Mouse (Mus musculus) midbrain, embryonic 13.5 days (tissue): ENCODE data around the gene Zswim5. TPM values are rescaled to one million over a fixed set of nuclear protein-coding genes. Genes with fewer than 3 reads are reported as not detected.

Experiments used
- ATAC-seq: fragments of 200-750 bp; cut with Nextera tagmentation; 2 replicates; pipeline ENCODE4 v1.8.0; 2017; ENCODE audit warnings: mild to moderate bottlenecking, moderate TSS enrichment, moderate library complexity
- H3K27ac ChIP-seq: fragments of 300-500 bp; sonication (generic); 2 replicates; pipeline ENCODE4 v1.5.1; 2015; ENCODE audit warnings: inconsistent platforms, mild to moderate bottlenecking, moderate library complexity
- H3K27me3 ChIP-seq: fragments of 300-500 bp; sonication (generic); 2 replicates; pipeline ENCODE4 v1.6.1; 2015; ENCODE audit warnings: mild to moderate bottlenecking, inconsistent platforms
- H3K36me3 ChIP-seq: fragments of 300-500 bp; sonication (generic); 2 replicates; pipeline ENCODE4 v1.6.1; 2015; ENCODE audit warnings: mild to moderate bottlenecking, inconsistent platforms
- H3K4me1 ChIP-seq: fragments of 300-500 bp; sonication (generic); replicated peaks from 2 replicates; pipeline ENCODE4 v1.6.1; 2015; ENCODE audit warnings: inconsistent platforms
- H3K4me2 ChIP-seq: fragments of 300-500 bp; sonication (generic); replicated peaks from 2 replicates; pipeline ENCODE4 v1.6.1; 2015; ENCODE audit warnings: moderate library complexity, mild to moderate bottlenecking, inconsistent platforms
- H3K4me3 ChIP-seq: fragments of 300-500 bp; sonication (generic); replicated peaks from 2 replicates; pipeline ENCODE4 v1.5.1; 2015; ENCODE audit warnings: mild to moderate bottlenecking, inconsistent platforms
- H3K9ac ChIP-seq: fragments of 300-500 bp; sonication (generic); replicated peaks from 2 replicates; pipeline ENCODE4 v1.6.1; 2015; ENCODE audit warnings: mild to moderate bottlenecking, inconsistent platforms
- H3K9me3 ChIP-seq: fragments of 300-500 bp; sonication (generic); 2 replicates; pipeline ENCODE4 v1.6.1; 2016; ENCODE audit warnings: mild to moderate bottlenecking, inconsistent platforms
- WGBS: fragments of 180-500 bp; shearing (Covaris S2); methylation state at CpG from one replicate; pipeline ENCODE4 v1.1.7; 2015; 5-methylcytosine and 5-hydroxymethylcytosine counted together
- polyA plus RNA-seq: library from polyadenylated mRNA; unstranded; fragments of >200 nt; fragmentation: Nextera tagmentation; extraction: Ambion mirVana; gene quantifications from 2 replicates; pipeline ENCODE4 v1.2.1, GENCODE M21; 2015

Zswim5 gene
- polyA plus RNA-seq, 1 experiment from 2014 or later: 9.9 TPM

GRCm38 (mm10) chr4:116995131-116995797 is 118.1 kb downstream of the Zswim5 start, which contains the start of gene Hectd3:
Gene Hectd3 (plus strand): TSS chr4:116995317.
- Histone ChIP-seq H3K9ac (peak within 1 kb of the TSS; percentile 96), H3K27me3 (no peaks in the 10 kb centered on the region), H3K9me3 (no peaks in the 10 kb centered on the region), H3K4me2 (peak within 1 kb of the TSS; percentile 99), H3K4me1 (peaks cover 30% of the 10 kb centered on the region), H3K4me3 (peak within 1 kb of the TSS; percentile 98), H3K36me3 (peaks cover 27% of the 10 kb centered on the region), H3K27ac (peak within 1 kb of the TSS; percentile 87)
- WGBS: under 1% methylated on average over 56 of the region's 58 CpGs
- ATAC-seq: peak; percentile 65

- no peaks in the 10 kb centered on the region for H3K27me3 ChIP-seq
- peak overlapping the region; percentile 96 for H3K9ac ChIP-seq
- peak; percentile 28 for ATAC-seq
- peaks cover 30% of the 10 kb centered on the region for H3K4me1 ChIP-seq
- peak overlapping the region; percentile 98 for H3K4me3 ChIP-seq
- peak overlapping the region; percentile 99 for H3K4me2 ChIP-seq
- H3K9me3 ChIP-seq: no peaks in the 10 kb centered on the region
- H3K27ac ChIP-seq: peak overlapping the region; percentile 87
- peaks cover 30% of the 10 kb centered on the region for H3K36me3 ChIP-seq
- 0% methylated on average over 16 of the region's 16 CpGs for WGBS
Observed at GRCm38 (mm10) chr4:116995798-116996135, 118.6 kb downstream of the Zswim5 start.

- Histone ChIP-seq H3K4me3 (no peak overlapping the region), H3K4me1 (peaks cover 19% of the 10 kb centered on the region), H3K9me3 (no peaks in the 10 kb centered on the region), H3K9ac (no peak overlapping the region), H3K36me3 (peaks cover 67% of the 10 kb centered on the region), H3K27ac (no peak overlapping the region), H3K4me2 (no peak overlapping the region), H3K27me3 (peaks cover 10% of the 10 kb centered on the region; the same call in 1 of the 2 replicates)
- WGBS: 93% methylated on average over 17 of the region's 17 CpGs
- no peak for ATAC-seq
Observed at GRCm38 (mm10) chr4:116999513-117000154, 122.5 kb downstream of the Zswim5 start.

GRCm38 (mm10) chr4:117001957-117002356 is 124.8 kb downstream of the Zswim5 start:
- Histone ChIP-seq H3K4me1 (no peaks in the 10 kb centered on the region), H3K4me2 (no peak overlapping the region), H3K4me3 (no peak overlapping the region), H3K9ac (no peak overlapping the region), H3K9me3 (no peaks in the 10 kb centered on the region), H3K27ac (no peak overlapping the region), H3K27me3 (peaks cover 10% of the 10 kb centered on the region; the same call in 1 of the 2 replicates), H3K36me3 (peaks cover 68% of the 10 kb centered on the region)
- 92% methylated on average over 16 of the region's 16 CpGs for WGBS
- ATAC-seq: no peak

- no peak overlapping the region for H3K9ac ChIP-seq
- H3K27me3 ChIP-seq: peaks cover 10% of the 10 kb centered on the region; the same call in 1 of the 2 replicates
- H3K9me3 ChIP-seq: no peaks in the 10 kb centered on the region
- no peaks in the 10 kb centered on the region for H3K4me1 ChIP-seq
- no peak overlapping the region for H3K27ac ChIP-seq
- no peak overlapping the region for H3K4me3 ChIP-seq
- ATAC-seq: peak; percentile 73
- H3K4me2 ChIP-seq: no peak overlapping the region
- WGBS: 55% methylated on average over 38 of the region's 38 CpGs
- H3K36me3 ChIP-seq: peaks cover 66% of the 10 kb centered on the region
Observed at GRCm38 (mm10) chr4:117002543-117003521, 125.7 kb downstream of the Zswim5 start.

GRCm38 (mm10) chr4:117004649-117005048 is 127.5 kb downstream of the Zswim5 start:
- 85% methylated on average over 4 of the region's 4 CpGs for WGBS

GRCm38 (mm10) chr4:117005611-117006400 is 128.6 kb downstream of the Zswim5 start:
- H3K4me3 ChIP-seq: no peak overlapping the region
- ATAC-seq: no peak
- no peak overlapping the region for H3K9ac ChIP-seq
- no peaks in the 10 kb centered on the region for H3K9me3 ChIP-seq
- no peaks in the 10 kb centered on the region for H3K4me1 ChIP-seq
- 81% methylated on average over 7 of the region's 7 CpGs for WGBS
- H3K27ac ChIP-seq: no peak overlapping the region
- peaks cover 10% of the 10 kb centered on the region; the same call in 1 of the 2 replicates for H3K27me3 ChIP-seq
- H3K4me2 ChIP-seq: no peak overlapping the region
- H3K36me3 ChIP-seq: peaks cover 38% of the 10 kb centered on the region

More at GRCm38 (mm10) chr4:117004649-117005048, 127.5 kb downstream of the Zswim5 start:
- no peaks in the 10 kb centered on the region for H3K4me1 ChIP-seq
- H3K4me3 ChIP-seq: no peak overlapping the region
- H3K9ac ChIP-seq: no peak overlapping the region; the same call in 1 of the 2 replicates
- peaks cover 49% of the 10 kb centered on the region for H3K36me3 ChIP-seq
- no peak overlapping the region for H3K4me2 ChIP-seq
- H3K27ac ChIP-seq: no peak overlapping the region
- ATAC-seq: no peak
- no peaks in the 10 kb centered on the region for H3K9me3 ChIP-seq
- peaks cover 10% of the 10 kb centered on the region; the same call in 1 of the 2 replicates for H3K27me3 ChIP-seq

- H3K27ac ChIP-seq: no peak overlapping the region
- no peaks in the 10 kb centered on the region for H3K4me1 ChIP-seq
- no peaks in the 10 kb centered on the region for H3K9me3 ChIP-seq
- no peak overlapping the region for H3K4me2 ChIP-seq
- H3K27me3 ChIP-seq: peaks cover 10% of the 10 kb centered on the region; the same call in 1 of the 2 replicates
- no peak overlapping the region for H3K9ac ChIP-seq
- H3K36me3 ChIP-seq: peaks cover 25% of the 10 kb centered on the region
- H3K4me3 ChIP-seq: no peak overlapping the region
- ATAC-seq: no peak
- 77% methylated on average over 3 of the region's 3 CpGs for WGBS
Observed at GRCm38 (mm10) chr4:117007058-117007457, 129.9 kb downstream of the Zswim5 start.

- Histone ChIP-seq H3K9ac (no peak overlapping the region), H3K4me2 (no peak overlapping the region), H3K27me3 (no peaks in the 10 kb centered on the region), H3K27ac (no peak overlapping the region), H3K4me3 (no peak overlapping the region), H3K36me3 (no peaks in the 10 kb centered on the region), H3K4me1 (no peaks in the 10 kb centered on the region), H3K9me3 (no peaks in the 10 kb centered on the region)
- 89% methylated on average over 5 of the region's 5 CpGs for WGBS
- no peak for ATAC-seq
Observed at GRCm38 (mm10) chr4:117010231-117010630, 133.1 kb downstream of the Zswim5 start.

- ATAC-seq: no peak
- no peaks in the 10 kb centered on the region for H3K4me1 ChIP-seq
- H3K9me3 ChIP-seq: no peaks in the 10 kb centered on the region
- no peak overlapping the region for H3K9ac ChIP-seq
- 87% methylated on average over 6 of the region's 6 CpGs for WGBS
- no peaks in the 10 kb centered on the region for H3K27me3 ChIP-seq
- no peak overlapping the region for H3K4me2 ChIP-seq
- H3K4me3 ChIP-seq: no peak overlapping the region
- H3K27ac ChIP-seq: no peak overlapping the region
- H3K36me3 ChIP-seq: no peaks in the 10 kb centered on the region
Observed at GRCm38 (mm10) chr4:117013596-117013995, 136.4 kb downstream of the Zswim5 start.

GRCm38 (mm10) chr4:117014901-117015415 is 137.8 kb downstream of the Zswim5 start:
- Histone ChIP-seq H3K4me1 (peaks cover 4% of the 10 kb centered on the region), H3K27me3 (no peaks in the 10 kb centered on the region), H3K4me3 (no peak overlapping the region), H3K4me2 (no peak overlapping the region), H3K9me3 (no peaks in the 10 kb centered on the region), H3K27ac (no peak overlapping the region), H3K9ac (no peak overlapping the region), H3K36me3 (no peaks in the 10 kb centered on the region)
- no peak for ATAC-seq
- WGBS: 73% methylated on average over 4 of the region's 4 CpGs
